Mouse (Mus musculus) G1E (cell line): Measurements from ENCODE around the gene Cbx7.

Experiments used
- CTCF ChIP-seq: IDR thresholded peaks from 2 replicates; pipeline ENCODE4 v1.5.1; 2012; ENCODE audit warnings: low read depth, low read length, inconsistent platforms, mixed read lengths
- GATA2 ChIP-seq: IDR thresholded peaks from 2 replicates; pipeline ENCODE4 v1.6.1; 2012; ENCODE audit warnings: low read depth, low read length, inconsistent platforms, borderline replicate concordance
- TAL1 ChIP-seq: conservative IDR thresholded peaks from 2 replicates; pipeline ENCODE4 v1.6.1; 2012; ENCODE audit warnings: low read depth, low read length, inconsistent platforms, mixed read lengths

- TF ChIP-seq CTCF (no peak), GATA2 (no peak), TAL1 (no peak)
These were observed 97.4 kb downstream of the Cbx7 start for GRCm38 (mm10) chr15:79873545-79873944.
